Mouse (Mus musculus): ENCODE results near the gene Cabp2. TPM values are rescaled to one million over a fixed set of nuclear protein-coding genes. Genes with fewer than 3 reads are reported as not detected.

Gene Cabp2
- polyA plus RNA-seq, 1 experiment from 2014 or later = not detected

Other genes with a start within 250 kb of the Cabp2 start
- gene Chka, start 229.8 kb upstream of the Cabp2 start, polyA plus RNA-seq (2014; fragmentation: Nextera tagmentation; extraction: Ambion mirVana) = 59.8 and 60.8 TPM in 2 replicates
- gene Tcirg1, start 174.4 kb upstream of the Cabp2 start, polyA plus RNA-seq (2014; fragmentation: Nextera tagmentation; extraction: Ambion mirVana) = 28.4 and 30.9 TPM in 2 replicates
- 320 and 361 TPM in 2 replicates for gene Ndufs8, start 168.8 kb upstream of the Cabp2 start, polyA plus RNA-seq (2014; fragmentation: Nextera tagmentation; extraction: Ambion mirVana)
- 1.2 and 2.4 TPM in 2 replicates for gene Aldh3b1, start 151.8 kb upstream of the Cabp2 start, polyA plus RNA-seq (2014; fragmentation: Nextera tagmentation; extraction: Ambion mirVana)
- gene Unc93b1, start 146.4 kb upstream of the Cabp2 start, polyA plus RNA-seq (2014; fragmentation: Nextera tagmentation; extraction: Ambion mirVana) = 13.1 and 15.4 TPM in 2 replicates
- gene Aldh3b3, start 122.9 kb upstream of the Cabp2 start, polyA plus RNA-seq (2014; fragmentation: Nextera tagmentation; extraction: Ambion mirVana) = 0.09 TPM in 1 of 2 replicates, not detected in the other
- 11.7 and 14.4 TPM in 2 replicates for gene Aldh3b2, start 109.2 kb upstream of the Cabp2 start, polyA plus RNA-seq (2014; fragmentation: Nextera tagmentation; extraction: Ambion mirVana)
- 7.8 and 8.8 TPM in 2 replicates for gene Acy3, start 95.0 kb upstream of the Cabp2 start, polyA plus RNA-seq (2014; fragmentation: Nextera tagmentation; extraction: Ambion mirVana)
- gene Tbx10, start 88.8 kb upstream of the Cabp2 start, polyA plus RNA-seq (2014; fragmentation: Nextera tagmentation; extraction: Ambion mirVana) = not detected in 2 replicates
- 30.9 and 42.2 TPM in 2 replicates for gene Nudt8, start 81.0 kb upstream of the Cabp2 start, polyA plus RNA-seq (2014; fragmentation: Nextera tagmentation; extraction: Ambion mirVana)
- gene Gm49405, start 81.0 kb upstream of the Cabp2 start, polyA plus RNA-seq (2014; fragmentation: Nextera tagmentation; extraction: Ambion mirVana) = 3.3 TPM in 2 replicates
- gene Doc2g, start 78.3 kb upstream of the Cabp2 start, polyA plus RNA-seq (2014; fragmentation: Nextera tagmentation; extraction: Ambion mirVana) = 4.5 TPM in 2 replicates
- 195 and 205 TPM in 2 replicates for gene Ndufv1, start 68.8 kb upstream of the Cabp2 start, polyA plus RNA-seq (2014; fragmentation: Nextera tagmentation; extraction: Ambion mirVana)
- 635 and 672 TPM in 2 replicates for gene Gstp1, start 43.6 kb upstream of the Cabp2 start, polyA plus RNA-seq (2014; fragmentation: Nextera tagmentation; extraction: Ambion mirVana)
- gene Gstp2, start 35.6 kb upstream of the Cabp2 start, polyA plus RNA-seq (2014; fragmentation: Nextera tagmentation; extraction: Ambion mirVana) = 10.4 and 18.0 TPM in 2 replicates
- gene Gstp3, start 22.0 kb upstream of the Cabp2 start, polyA plus RNA-seq (2014; fragmentation: Nextera tagmentation; extraction: Ambion mirVana) = not detected in 2 replicates
- gene Cdk2ap2, start 15.6 kb downstream of the Cabp2 start, polyA plus RNA-seq (2014; fragmentation: Nextera tagmentation; extraction: Ambion mirVana) = 74.1 and 91.0 TPM in 2 replicates
- gene Pitpnm1, start 18.4 kb downstream of the Cabp2 start, polyA plus RNA-seq (2014; fragmentation: Nextera tagmentation; extraction: Ambion mirVana) = 9.2 and 10.8 TPM in 2 replicates
- gene Aip, start 44.3 kb downstream of the Cabp2 start, polyA plus RNA-seq (2014; fragmentation: Nextera tagmentation; extraction: Ambion mirVana) = 95.3 and 101 TPM in 2 replicates
- gene Gpr152, start 58.2 kb downstream of the Cabp2 start, polyA plus RNA-seq (2014; fragmentation: Nextera tagmentation; extraction: Ambion mirVana) = not detected in 2 replicates
- gene Cabp4, start 62.5 kb downstream of the Cabp2 start, polyA plus RNA-seq (2014; fragmentation: Nextera tagmentation; extraction: Ambion mirVana) = not detected in 2 replicates
- gene Coro1b, start 67.0 kb downstream of the Cabp2 start, polyA plus RNA-seq (2014; fragmentation: Nextera tagmentation; extraction: Ambion mirVana) = 149 and 152 TPM in 2 replicates
- 1.9 and 2.6 TPM in 2 replicates for gene Ptprcap, start 72.0 kb downstream of the Cabp2 start, polyA plus RNA-seq (2014; fragmentation: Nextera tagmentation; extraction: Ambion mirVana)
- 35.8 and 38.9 TPM in 2 replicates for gene Rps6kb2, start 81.8 kb downstream of the Cabp2 start, polyA plus RNA-seq (2014; fragmentation: Nextera tagmentation; extraction: Ambion mirVana)
- 0.90 and 1.3 TPM in 2 replicates for gene Carns1, start 93.9 kb downstream of the Cabp2 start, polyA plus RNA-seq (2014; fragmentation: Nextera tagmentation; extraction: Ambion mirVana)
- gene Tbc1d10c, start 109.7 kb downstream of the Cabp2 start, polyA plus RNA-seq (2014; fragmentation: Nextera tagmentation; extraction: Ambion mirVana) = 1.5 and 2.5 TPM in 2 replicates
- 759 and 780 TPM in 2 replicates for gene Ppp1ca, start 110.5 kb downstream of the Cabp2 start, polyA plus RNA-seq (2014; fragmentation: Nextera tagmentation; extraction: Ambion mirVana)
- 33.3 and 33.5 TPM in 2 replicates for gene Rad9a, start 120.1 kb downstream of the Cabp2 start, polyA plus RNA-seq (2014; fragmentation: Nextera tagmentation; extraction: Ambion mirVana)
- gene Clcf1, start 132.7 kb downstream of the Cabp2 start, polyA plus RNA-seq (2014; fragmentation: Nextera tagmentation; extraction: Ambion mirVana) = 7.3 and 8.3 TPM in 2 replicates
- gene AC109138.7, start 132.8 kb downstream of the Cabp2 start, polyA plus RNA-seq (2014; fragmentation: Nextera tagmentation; extraction: Ambion mirVana) = not detected in 2 replicates
- 25.5 and 26.3 TPM in 2 replicates for gene Pold4, start 150.3 kb downstream of the Cabp2 start, polyA plus RNA-seq (2014; fragmentation: Nextera tagmentation; extraction: Ambion mirVana)
- gene Ssh3, start 187.6 kb downstream of the Cabp2 start, polyA plus RNA-seq (2014; fragmentation: Nextera tagmentation; extraction: Ambion mirVana) = 26.5 and 27.9 TPM in 2 replicates
- gene Ankrd13d, start 201.6 kb downstream of the Cabp2 start, polyA plus RNA-seq (2014; fragmentation: Nextera tagmentation; extraction: Ambion mirVana) = 10.4 and 13.0 TPM in 2 replicates
- gene Grk2, start 224.6 kb downstream of the Cabp2 start, polyA plus RNA-seq (2014; fragmentation: Nextera tagmentation; extraction: Ambion mirVana) = 18.1 and 18.7 TPM in 2 replicates

Measured in stomach, embryonic 14.5 days (tissue).